Mouse (Mus musculus): Measurements from ENCODE around the gene Ormdl3. TPM values are rescaled to one million over a fixed set of nuclear protein-coding genes. Genes with fewer than 3 reads are reported as not detected.

Ormdl3 gene
- polyA plus RNA-seq, 1 experiment from 2014 or later, result 14.5 TPM

DNA sequence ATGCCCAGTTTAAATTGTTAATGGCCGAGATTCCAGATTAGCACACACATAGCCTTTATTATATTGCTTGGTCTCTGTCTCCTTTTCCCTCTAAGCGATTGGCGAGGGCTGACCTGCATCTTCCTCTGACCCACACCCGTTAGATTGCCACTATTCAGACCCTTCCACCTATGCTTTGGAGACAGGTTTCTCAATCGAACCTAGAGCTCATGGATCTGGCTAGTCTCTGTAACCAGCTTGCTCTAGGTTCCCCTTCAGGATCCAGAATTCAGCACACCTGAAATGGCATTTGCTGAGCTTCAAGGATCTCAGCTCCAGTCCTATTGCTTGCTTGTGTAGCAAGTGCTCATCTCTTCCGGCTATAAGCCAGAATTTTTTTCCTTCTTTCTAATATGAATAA is 17.7 kb downstream of the Ormdl3 start:
- no peak overlapping the region for H3K9ac ChIP-seq (ENCODE audit: low read length)
- ATAC-seq (ENCODE audit: insufficient read depth, low FRiP score, low TSS enrichment), result no peak
- no peaks in the 10 kb centered on the region for H3K4me1 ChIP-seq (ENCODE audit: control insufficient read depth, insufficient read depth, low read length)
- no peaks in the 10 kb centered on the region for H3K9me3 ChIP-seq (ENCODE audit: control insufficient read depth, low read length)
- DNase-seq (ENCODE audit: low spot score), result no peak
- no peaks in the 10 kb centered on the region for H3K36me3 ChIP-seq (ENCODE audit: control insufficient read depth, insufficient read depth, low read length)
- no peaks in the 10 kb centered on the region for H3K27me3 ChIP-seq (ENCODE audit: control insufficient read depth, insufficient read depth, low read length)
- no peak overlapping the region for H3K4me3 ChIP-seq (ENCODE audit: low read depth, low read length)
- no peak overlapping the region for H3K4me2 ChIP-seq (ENCODE audit: low read depth)
- no peak overlapping the region for H3K27ac ChIP-seq (ENCODE audit: low read depth, low read length)
- WGBS, result 77% methylated on average over 6 of the region's 6 CpGs

- Histone ChIP-seq H3K9ac (ENCODE audit: low read length) (no peak overlapping the region), H3K27me3 (ENCODE audit: control insufficient read depth, insufficient read depth, low read length) (no peaks in the 10 kb centered on the region), H3K4me2 (ENCODE audit: low read depth) (no peak overlapping the region), H3K4me3 (ENCODE audit: low read depth, low read length) (no peak overlapping the region), H3K27ac (ENCODE audit: low read depth, low read length) (no peak overlapping the region), H3K9me3 (ENCODE audit: control insufficient read depth, low read length) (no peaks in the 10 kb centered on the region), H3K36me3 (ENCODE audit: control insufficient read depth, insufficient read depth, low read length) (no peaks in the 10 kb centered on the region), H3K4me1 (ENCODE audit: control insufficient read depth, insufficient read depth, low read length) (no peaks in the 10 kb centered on the region)
- DNase-seq (ENCODE audit: low spot score), result no peak
- ATAC-seq (ENCODE audit: insufficient read depth, low FRiP score, low TSS enrichment), result no peak
- 89% methylated on average over 8 of the region's 8 CpGs for WGBS
These were observed 18.8 kb downstream of the Ormdl3 start for GRCm38 (mm10) chr11:98568326-98568725.

- H3K27ac ChIP-seq (ENCODE audit: low read depth, low read length), result no peak overlapping the region
- WGBS, result 74% methylated on average over 13 of the region's 13 CpGs
- DNase-seq (ENCODE audit: low spot score), result no peak
- H3K36me3 ChIP-seq (ENCODE audit: control insufficient read depth, insufficient read depth, low read length), result no peaks in the 10 kb centered on the region
- H3K9me3 ChIP-seq (ENCODE audit: control insufficient read depth, low read length), result no peaks in the 10 kb centered on the region
- no peaks in the 10 kb centered on the region for H3K4me1 ChIP-seq (ENCODE audit: control insufficient read depth, insufficient read depth, low read length)
- H3K4me2 ChIP-seq (ENCODE audit: low read depth), result no peak overlapping the region
- H3K9ac ChIP-seq (ENCODE audit: low read length), result no peak overlapping the region
- H3K27me3 ChIP-seq (ENCODE audit: control insufficient read depth, insufficient read depth, low read length), result no peaks in the 10 kb centered on the region
- ATAC-seq (ENCODE audit: insufficient read depth, low FRiP score, low TSS enrichment), result no peak
- H3K4me3 ChIP-seq (ENCODE audit: low read depth, low read length), result no peak overlapping the region
These were observed 23.2 kb downstream of the Ormdl3 start for GRCm38 (mm10) chr11:98563921-98564414.

GRCm38 (mm10) chr11:98563025-98563424 is 24.1 kb downstream of the Ormdl3 start:
- Histone ChIP-seq H3K9ac (ENCODE audit: low read length) (no peak overlapping the region), H3K4me1 (ENCODE audit: control insufficient read depth, insufficient read depth, low read length) (no peaks in the 10 kb centered on the region), H3K4me3 (ENCODE audit: low read depth, low read length) (no peak overlapping the region), H3K27me3 (ENCODE audit: control insufficient read depth, insufficient read depth, low read length) (no peaks in the 10 kb centered on the region), H3K27ac (ENCODE audit: low read depth, low read length) (no peak overlapping the region), H3K36me3 (ENCODE audit: control insufficient read depth, insufficient read depth, low read length) (no peaks in the 10 kb centered on the region), H3K9me3 (ENCODE audit: control insufficient read depth, low read length) (no peaks in the 10 kb centered on the region), H3K4me2 (ENCODE audit: low read depth) (no peak overlapping the region)
- WGBS, result 87% methylated on average over 3 of the region's 3 CpGs
- no peak for DNase-seq (ENCODE audit: low spot score)
- no peak for ATAC-seq (ENCODE audit: insufficient read depth, low FRiP score, low TSS enrichment)

DNA sequence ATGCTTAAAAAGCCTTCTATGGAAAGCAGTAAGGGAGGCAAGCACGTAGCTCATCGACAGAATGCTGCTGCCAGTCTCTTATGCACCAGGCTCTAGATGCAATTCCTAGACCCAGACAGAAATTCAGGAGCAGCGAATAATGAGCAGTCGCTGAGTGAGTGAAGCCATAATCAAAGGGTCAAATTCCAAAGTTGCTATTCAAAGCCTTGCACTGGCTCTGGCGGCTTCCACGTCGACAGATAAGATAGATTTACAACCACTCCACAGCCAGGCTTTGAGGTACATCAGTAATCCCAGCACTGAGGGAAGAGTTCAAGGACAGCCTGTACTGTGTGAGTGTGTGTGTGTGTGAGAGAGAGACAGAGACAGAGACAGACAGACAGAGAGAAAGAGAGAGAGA is 26.2 kb downstream of the Ormdl3 start:
- no peak overlapping the region for H3K9ac ChIP-seq (ENCODE audit: low read length)
- no peak overlapping the region for H3K4me2 ChIP-seq (ENCODE audit: low read depth)
- H3K36me3 ChIP-seq (ENCODE audit: control insufficient read depth, insufficient read depth, low read length), result no peaks in the 10 kb centered on the region
- 41% methylated on average over 7 of the region's 7 CpGs for WGBS
- no peak overlapping the region for H3K4me3 ChIP-seq (ENCODE audit: low read depth, low read length)
- no peaks in the 10 kb centered on the region for H3K27me3 ChIP-seq (ENCODE audit: control insufficient read depth, insufficient read depth, low read length)
- no peaks in the 10 kb centered on the region for H3K9me3 ChIP-seq (ENCODE audit: control insufficient read depth, low read length)
- H3K4me1 ChIP-seq (ENCODE audit: control insufficient read depth, insufficient read depth, low read length), result no peaks in the 10 kb centered on the region
- ATAC-seq (ENCODE audit: insufficient read depth, low FRiP score, low TSS enrichment), result no peak
- DNase-seq (ENCODE audit: low spot score), result no peak
- no peak overlapping the region for H3K27ac ChIP-seq (ENCODE audit: low read depth, low read length)

GRCm38 (mm10) chr11:98555124-98555700 is 32.0 kb downstream of the Ormdl3 start:
- Histone ChIP-seq H3K4me3 (ENCODE audit: low read depth, low read length) (no peak overlapping the region), H3K9ac (ENCODE audit: low read length) (no peak overlapping the region), H3K4me2 (ENCODE audit: low read depth) (no peak overlapping the region), H3K27me3 (ENCODE audit: control insufficient read depth, insufficient read depth, low read length) (peaks cover 4% of the 10 kb centered on the region), H3K27ac (ENCODE audit: low read depth, low read length) (no peak overlapping the region), H3K36me3 (ENCODE audit: control insufficient read depth, insufficient read depth, low read length) (no peaks in the 10 kb centered on the region), H3K9me3 (ENCODE audit: control insufficient read depth, low read length) (no peaks in the 10 kb centered on the region), H3K4me1 (ENCODE audit: control insufficient read depth, insufficient read depth, low read length) (no peaks in the 10 kb centered on the region)
- ATAC-seq (ENCODE audit: insufficient read depth, low FRiP score, low TSS enrichment) (no peak), DNase-seq (ENCODE audit: low spot score) (no peak)
- WGBS, result 73% methylated on average over 12 of the region's 12 CpGs

DNA sequence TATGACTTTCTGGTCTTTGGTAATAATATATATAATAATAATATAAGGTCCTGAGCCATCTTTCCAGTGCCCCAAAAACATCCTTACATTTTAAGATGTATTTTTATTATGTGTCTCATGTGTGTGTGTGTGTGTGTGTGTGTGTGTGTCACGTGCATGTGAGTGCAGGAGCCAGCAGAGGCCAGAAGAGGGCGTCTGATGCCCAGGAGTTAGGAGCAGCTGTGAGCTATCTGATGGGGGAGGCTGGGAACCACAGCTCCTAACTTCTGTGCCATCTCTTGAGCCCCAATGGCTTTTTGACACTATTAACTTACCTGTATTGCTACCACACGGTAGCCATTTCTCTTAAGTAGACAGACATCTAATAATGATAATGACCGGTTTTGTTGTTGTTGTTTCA is 33.2 kb downstream of the Ormdl3 start:
- H3K4me3 ChIP-seq (ENCODE audit: low read depth, low read length), result no peak overlapping the region
- no peaks in the 10 kb centered on the region for H3K9me3 ChIP-seq (ENCODE audit: control insufficient read depth, low read length)
- no peak overlapping the region for H3K27ac ChIP-seq (ENCODE audit: low read depth, low read length)
- H3K9ac ChIP-seq (ENCODE audit: low read length), result no peak overlapping the region
- DNase-seq (ENCODE audit: low spot score) (no peak), ATAC-seq (ENCODE audit: insufficient read depth, low FRiP score, low TSS enrichment) (no peak)
- peaks cover 14% of the 10 kb centered on the region for H3K27me3 ChIP-seq (ENCODE audit: control insufficient read depth, insufficient read depth, low read length)
- WGBS, result 90% methylated on average over 4 of the region's 4 CpGs
- no peaks in the 10 kb centered on the region for H3K36me3 ChIP-seq (ENCODE audit: control insufficient read depth, insufficient read depth, low read length)
- H3K4me2 ChIP-seq (ENCODE audit: low read depth), result no peak overlapping the region
- no peaks in the 10 kb centered on the region for H3K4me1 ChIP-seq (ENCODE audit: control insufficient read depth, insufficient read depth, low read length)

GRCm38 (mm10) chr11:98550975-98551828 is 36.0 kb downstream of the Ormdl3 start, which contains the start of gene Zpbp2:
Zpbp2 (plus strand) TSS chr11:98551097.
- H3K27me3 ChIP-seq (ENCODE audit: control insufficient read depth, insufficient read depth, low read length), result peaks cover 38% of the 10 kb centered on the region
- peak within 1 kb of the TSS; percentile 53 for H3K4me2 ChIP-seq (ENCODE audit: low read depth)
- H3K27ac ChIP-seq (ENCODE audit: low read depth, low read length), result no peak within 1 kb of the TSS
- no peaks in the 10 kb centered on the region for H3K36me3 ChIP-seq (ENCODE audit: control insufficient read depth, insufficient read depth, low read length)
- no peaks in the 10 kb centered on the region for H3K9me3 ChIP-seq (ENCODE audit: control insufficient read depth, low read length)
- 1% methylated on average over 49 of the region's 51 CpGs for WGBS
- ATAC-seq (ENCODE audit: insufficient read depth, low FRiP score, low TSS enrichment) (peak; percentile 92), DNase-seq (ENCODE audit: low spot score) (peak; percentile 96)
- peak within 1 kb of the TSS; percentile 51 for H3K4me3 ChIP-seq (ENCODE audit: low read depth, low read length)
- no peaks in the 10 kb centered on the region for H3K4me1 ChIP-seq (ENCODE audit: control insufficient read depth, insufficient read depth, low read length)
- H3K9ac ChIP-seq (ENCODE audit: low read length), result peak within 1 kb of the TSS; percentile 44

Measured in neural tube, embryonic 11.5 days (tissue).